Mouse (Mus musculus): Measurements from ENCODE around the gene Gatad1. TPM values are rescaled to one million over a fixed set of nuclear protein-coding genes. Genes with fewer than 3 reads are reported as not detected.
A peak's percentile ranks its signal among the peaks of the same experiment; 100 is the strongest.

The Gatad1 gene
- polyA plus RNA-seq, 1 experiment: 125 TPM

GRCm38 (mm10) chr5:3646539-3646938 lies 10.4 kb downstream of the Gatad1 start:
- Histone ChIP-seq H3K79me2 (ENCODE audit: control insufficient read depth, insufficient read depth) (peaks cover 32% of the 10 kb centered on the region), H3K27me3 (ENCODE audit: control insufficient read depth, insufficient read depth, insufficient read length) (no peaks in the 10 kb centered on the region), H3K36me3 (ENCODE audit: control insufficient read depth, insufficient read depth) (peaks cover 20% of the 10 kb centered on the region), H3ac (ENCODE audit: control insufficient read depth, insufficient read length, low read depth) (no peak overlapping the region), H3K79me3 (ENCODE audit: low read depth) (peaks cover 19% of the 10 kb centered on the region), H3K4me3 (ENCODE audit: insufficient read depth, poor library complexity, severe bottlenecking) (peak overlapping the region; percentile 61)
- TF ChIP-seq MAX (IDR thresholded peaks at IDR 0.05): no peak
- TF ChIP-seq CEBPB (IDR thresholded peaks at IDR 0.05; ENCODE audit: low read depth): no peak
- no peak for TF ChIP-seq CTCF (IDR thresholded peaks at IDR 0.05; ENCODE audit: control insufficient read depth, insufficient read depth, insufficient read length)
- no peak for TF ChIP-seq MYOD1 (IDR thresholded peaks at IDR 0.05; ENCODE audit: control insufficient read depth, insufficient read length, low read depth)
- TF ChIP-seq FOSL1 (IDR thresholded peaks at IDR 0.05; ENCODE audit: insufficient read depth, low read length, poor library complexity, severe bottlenecking): no peak
- TF ChIP-seq USF1 (IDR thresholded peaks at IDR 0.05; ENCODE audit: low read depth): no peak
- TF ChIP-seq MYOG (IDR thresholded peaks at IDR 0.05; ENCODE audit: control insufficient read depth, extremely low read depth, insufficient read length): no peak

DNA sequence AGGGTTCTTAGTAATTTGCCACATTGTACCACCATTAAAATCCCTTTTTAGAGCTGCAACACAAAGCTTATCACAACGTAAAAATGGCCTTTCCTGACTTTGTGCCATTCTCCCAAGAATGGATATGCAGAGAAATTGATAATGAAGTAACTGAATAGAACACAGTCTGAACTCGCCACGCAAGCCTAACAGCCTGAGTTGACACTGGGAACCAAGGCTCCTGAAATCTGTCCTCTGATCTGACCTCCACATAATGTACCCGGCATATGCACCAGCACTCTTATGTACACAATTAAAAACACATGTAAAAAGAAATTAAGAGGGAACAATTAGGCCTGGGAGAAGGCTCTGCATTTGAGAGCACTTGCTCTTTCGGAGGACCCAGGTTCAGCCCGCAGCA lies 11.7 kb downstream of the Gatad1 start:
- Histone ChIP-seq H3K27me3 (ENCODE audit: control insufficient read depth, insufficient read depth, insufficient read length) (no peaks in the 10 kb centered on the region), H3K79me3 (ENCODE audit: low read depth) (peaks cover 19% of the 10 kb centered on the region), H3K79me2 (ENCODE audit: control insufficient read depth, insufficient read depth) (peaks cover 32% of the 10 kb centered on the region), H3K4me3 (ENCODE audit: insufficient read depth, poor library complexity, severe bottlenecking) (no peak overlapping the region), H3ac (ENCODE audit: control insufficient read depth, insufficient read length, low read depth) (no peak overlapping the region), H3K36me3 (ENCODE audit: control insufficient read depth, insufficient read depth) (peaks cover 30% of the 10 kb centered on the region)
- no peak for TF ChIP-seq CEBPB (IDR thresholded peaks at IDR 0.05; ENCODE audit: low read depth)
- no peak for TF ChIP-seq MYOG (IDR thresholded peaks at IDR 0.05; ENCODE audit: control insufficient read depth, extremely low read depth, insufficient read length)
- TF ChIP-seq MYOD1 (IDR thresholded peaks at IDR 0.05; ENCODE audit: control insufficient read depth, insufficient read length, low read depth): no peak
- TF ChIP-seq CTCF (IDR thresholded peaks at IDR 0.05; ENCODE audit: control insufficient read depth, insufficient read depth, insufficient read length): no peak
- no peak for TF ChIP-seq MAX (IDR thresholded peaks at IDR 0.05)
- TF ChIP-seq USF1 (IDR thresholded peaks at IDR 0.05; ENCODE audit: low read depth): no peak
- TF ChIP-seq FOSL1 (IDR thresholded peaks at IDR 0.05; ENCODE audit: insufficient read depth, low read length, poor library complexity, severe bottlenecking): no peak

DNA sequence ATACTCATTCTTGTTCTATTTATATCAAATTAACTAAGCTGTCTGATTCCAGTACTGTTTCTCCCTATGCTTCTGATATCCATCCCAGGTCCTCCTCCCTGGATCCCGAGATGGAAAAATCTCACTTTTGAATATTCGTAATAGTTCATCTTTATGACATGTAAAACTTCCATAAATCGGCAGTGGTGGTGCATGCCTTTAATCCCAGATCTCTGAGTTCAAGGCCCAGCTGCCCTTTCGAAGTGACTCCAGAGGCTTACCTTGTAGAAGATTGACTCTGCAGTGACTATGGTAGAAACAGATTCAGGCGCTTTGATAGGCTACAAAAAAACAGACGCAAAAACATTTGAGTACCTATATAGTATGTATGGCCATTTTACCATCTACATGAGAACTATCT lies 12.4 kb downstream of the Gatad1 start:
- Histone ChIP-seq H3K36me3 (ENCODE audit: control insufficient read depth, insufficient read depth) (peaks cover 37% of the 10 kb centered on the region), H3K4me3 (ENCODE audit: insufficient read depth, poor library complexity, severe bottlenecking) (no peak overlapping the region), H3K27me3 (ENCODE audit: control insufficient read depth, insufficient read depth, insufficient read length) (no peaks in the 10 kb centered on the region), H3K79me3 (ENCODE audit: low read depth) (peaks cover 19% of the 10 kb centered on the region), H3K79me2 (ENCODE audit: control insufficient read depth, insufficient read depth) (peaks cover 32% of the 10 kb centered on the region), H3ac (ENCODE audit: control insufficient read depth, insufficient read length, low read depth) (no peak overlapping the region)
- TF ChIP-seq CEBPB (IDR thresholded peaks at IDR 0.05; ENCODE audit: low read depth): no peak
- TF ChIP-seq MYOG (IDR thresholded peaks at IDR 0.05; ENCODE audit: control insufficient read depth, extremely low read depth, insufficient read length): no peak
- TF ChIP-seq USF1 (IDR thresholded peaks at IDR 0.05; ENCODE audit: low read depth): no peak
- TF ChIP-seq MAX (IDR thresholded peaks at IDR 0.05): no peak
- TF ChIP-seq CTCF (IDR thresholded peaks at IDR 0.05; ENCODE audit: control insufficient read depth, insufficient read depth, insufficient read length): no peak
- TF ChIP-seq MYOD1 (IDR thresholded peaks at IDR 0.05; ENCODE audit: control insufficient read depth, insufficient read length, low read depth): no peak
- TF ChIP-seq FOSL1 (IDR thresholded peaks at IDR 0.05; ENCODE audit: insufficient read depth, low read length, poor library complexity, severe bottlenecking): no peak

GRCm38 (mm10) chr5:3635286-3635685 lies 21.7 kb downstream of the Gatad1 start:
- Histone ChIP-seq H3K36me3 (ENCODE audit: control insufficient read depth, insufficient read depth) (peaks cover 22% of the 10 kb centered on the region), H3K79me2 (ENCODE audit: control insufficient read depth, insufficient read depth) (no peaks in the 10 kb centered on the region), H3K4me3 (ENCODE audit: insufficient read depth, poor library complexity, severe bottlenecking) (no peak overlapping the region), H3K27me3 (ENCODE audit: control insufficient read depth, insufficient read depth, insufficient read length) (no peaks in the 10 kb centered on the region), H3ac (ENCODE audit: control insufficient read depth, insufficient read length, low read depth) (no peak overlapping the region), H3K79me3 (ENCODE audit: low read depth) (no peaks in the 10 kb centered on the region)
- TF ChIP-seq MYOG (IDR thresholded peaks at IDR 0.05; ENCODE audit: control insufficient read depth, extremely low read depth, insufficient read length) (no peak), CEBPB (IDR thresholded peaks at IDR 0.05; ENCODE audit: low read depth) (no peak), MYOD1 (IDR thresholded peaks at IDR 0.05; ENCODE audit: control insufficient read depth, insufficient read length, low read depth) (no peak), CTCF (IDR thresholded peaks at IDR 0.05; ENCODE audit: control insufficient read depth, insufficient read depth, insufficient read length) (no peak), MAX (IDR thresholded peaks at IDR 0.05) (no peak), USF1 (IDR thresholded peaks at IDR 0.05; ENCODE audit: low read depth) (no peak), FOSL1 (IDR thresholded peaks at IDR 0.05; ENCODE audit: insufficient read depth, low read length, poor library complexity, severe bottlenecking) (no peak)

- no peak overlapping the region for H3K4me3 ChIP-seq (ENCODE audit: insufficient read depth, poor library complexity, severe bottlenecking)
- no peaks in the 10 kb centered on the region for H3K27me3 ChIP-seq (ENCODE audit: control insufficient read depth, insufficient read depth, insufficient read length)
- H3K79me2 ChIP-seq (ENCODE audit: control insufficient read depth, insufficient read depth): no peaks in the 10 kb centered on the region
- no peak overlapping the region for H3ac ChIP-seq (ENCODE audit: control insufficient read depth, insufficient read length, low read depth)
- TF ChIP-seq MYOD1 (IDR thresholded peaks at IDR 0.05; ENCODE audit: control insufficient read depth, insufficient read length, low read depth): no peak
- TF ChIP-seq USF1 (IDR thresholded peaks at IDR 0.05; ENCODE audit: low read depth): no peak
- no peak for TF ChIP-seq CTCF (IDR thresholded peaks at IDR 0.05; ENCODE audit: control insufficient read depth, insufficient read depth, insufficient read length)
- TF ChIP-seq MYOG (IDR thresholded peaks at IDR 0.05; ENCODE audit: control insufficient read depth, extremely low read depth, insufficient read length): no peak
- no peak for TF ChIP-seq FOSL1 (IDR thresholded peaks at IDR 0.05; ENCODE audit: insufficient read depth, low read length, poor library complexity, severe bottlenecking)
- TF ChIP-seq MAX (IDR thresholded peaks at IDR 0.05): no peak
- no peak for TF ChIP-seq CEBPB (IDR thresholded peaks at IDR 0.05; ENCODE audit: low read depth)
- H3K79me3 ChIP-seq (ENCODE audit: low read depth): no peaks in the 10 kb centered on the region
- peaks cover 12% of the 10 kb centered on the region for H3K36me3 ChIP-seq (ENCODE audit: control insufficient read depth, insufficient read depth)
Measured at GRCm38 (mm10) chr5:3633951-3634350, 23.0 kb downstream of the Gatad1 start.

DNA sequence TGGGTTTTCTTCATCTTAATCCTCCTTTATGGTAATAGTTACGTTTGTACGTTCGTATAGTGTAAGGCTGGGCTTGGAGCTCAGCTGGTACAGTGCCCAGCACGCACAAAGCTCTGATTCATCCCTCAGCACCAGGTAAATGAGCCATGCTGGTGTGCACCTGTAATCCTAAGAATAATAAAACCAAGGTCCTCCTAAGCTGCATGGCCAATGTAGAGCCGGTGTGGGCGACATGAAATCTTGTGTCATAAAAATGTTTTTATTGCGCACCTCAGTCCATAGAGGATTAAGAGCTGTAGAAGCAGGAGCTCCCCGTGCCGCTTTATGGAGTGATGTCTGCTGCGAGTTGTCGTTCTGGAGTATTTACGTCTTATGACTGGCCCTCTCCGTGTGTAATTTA lies 23.7 kb downstream of the Gatad1 start:
- peaks cover 12% of the 10 kb centered on the region for H3K36me3 ChIP-seq (ENCODE audit: control insufficient read depth, insufficient read depth)
- H3K79me3 ChIP-seq (ENCODE audit: low read depth): no peaks in the 10 kb centered on the region
- no peaks in the 10 kb centered on the region for H3K79me2 ChIP-seq (ENCODE audit: control insufficient read depth, insufficient read depth)
- H3K4me3 ChIP-seq (ENCODE audit: insufficient read depth, poor library complexity, severe bottlenecking): no peak overlapping the region
- H3K27me3 ChIP-seq (ENCODE audit: control insufficient read depth, insufficient read depth, insufficient read length): no peaks in the 10 kb centered on the region
- no peak overlapping the region for H3ac ChIP-seq (ENCODE audit: control insufficient read depth, insufficient read length, low read depth)
- TF ChIP-seq MAX (IDR thresholded peaks at IDR 0.05) (no peak), MYOG (IDR thresholded peaks at IDR 0.05; ENCODE audit: control insufficient read depth, extremely low read depth, insufficient read length) (no peak), MYOD1 (IDR thresholded peaks at IDR 0.05; ENCODE audit: control insufficient read depth, insufficient read length, low read depth) (no peak), CEBPB (IDR thresholded peaks at IDR 0.05; ENCODE audit: low read depth) (no peak), USF1 (IDR thresholded peaks at IDR 0.05; ENCODE audit: low read depth) (no peak), FOSL1 (IDR thresholded peaks at IDR 0.05; ENCODE audit: insufficient read depth, low read length, poor library complexity, severe bottlenecking) (no peak), CTCF (IDR thresholded peaks at IDR 0.05; ENCODE audit: control insufficient read depth, insufficient read depth, insufficient read length) (no peak)

All from C2C12 (cell line).